Mouse (Mus musculus) embryo, embryonic 11 days (tissue): ENCODE data around the gene Ptprf.
A peak's percentile ranks its signal among the peaks of the same experiment; 100 is the strongest.

Experiments
- DNase-seq: peaks from one replicate; pipeline ENCODE4 v3.0.0-alpha.2; 2015

Ptprf gene

DNA sequence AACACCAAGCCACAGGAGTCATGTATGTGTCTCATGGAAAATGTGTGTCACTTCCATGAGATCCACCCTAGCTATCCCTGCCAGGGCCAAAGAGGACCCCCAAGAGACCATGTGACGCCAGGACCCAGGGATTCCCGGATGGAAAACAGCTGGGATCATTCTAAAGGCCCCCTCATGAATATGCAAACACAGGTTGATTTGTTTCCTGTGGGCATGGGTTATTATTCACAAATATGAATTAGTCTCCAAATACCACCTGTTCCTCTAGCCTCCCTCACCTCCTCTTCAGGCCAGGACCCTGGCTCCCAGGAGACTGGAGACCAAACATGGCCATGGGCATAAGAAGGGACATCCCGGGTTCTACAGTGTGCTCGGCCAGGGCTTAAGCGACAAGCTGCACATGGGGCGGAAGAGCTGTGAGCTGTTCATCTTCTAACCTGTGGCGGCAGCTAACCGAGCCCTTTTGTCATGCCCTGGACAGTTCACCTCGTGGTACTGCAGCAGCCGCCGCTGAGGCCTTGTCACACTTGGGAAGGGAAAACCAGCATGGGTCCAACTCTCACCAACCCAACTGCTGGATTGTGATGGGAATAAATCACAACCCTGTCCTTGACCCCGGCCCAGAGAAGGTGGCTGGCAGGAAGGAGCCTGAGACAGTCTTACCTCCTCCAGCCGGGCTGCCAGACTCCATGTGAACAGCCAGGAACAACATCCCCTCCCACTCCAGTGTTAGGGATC is 9.6 kb downstream of the Ptprf start:
- DNase-seq = no peak

DNA sequence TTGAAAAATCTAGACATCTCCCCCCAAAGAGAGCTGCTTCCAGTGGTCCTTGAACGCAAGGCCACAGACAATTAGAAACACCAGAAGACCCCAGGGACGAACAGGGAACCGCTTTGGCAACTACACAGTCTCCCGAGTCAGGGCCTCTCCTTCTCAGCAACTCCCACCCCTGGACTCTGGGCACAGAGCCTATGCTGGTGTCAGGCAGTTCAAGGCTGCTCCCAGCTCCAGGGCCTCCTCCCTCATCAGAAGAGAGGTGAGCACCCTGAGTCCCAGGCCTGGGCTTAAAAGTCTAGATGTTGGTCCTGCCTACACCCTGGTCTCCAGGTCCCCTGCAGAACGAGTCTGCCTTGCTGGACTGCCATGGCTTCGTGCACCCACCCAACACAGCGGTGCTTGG is 10.7 kb downstream of the Ptprf start:
- no peak for DNase-seq

DNA sequence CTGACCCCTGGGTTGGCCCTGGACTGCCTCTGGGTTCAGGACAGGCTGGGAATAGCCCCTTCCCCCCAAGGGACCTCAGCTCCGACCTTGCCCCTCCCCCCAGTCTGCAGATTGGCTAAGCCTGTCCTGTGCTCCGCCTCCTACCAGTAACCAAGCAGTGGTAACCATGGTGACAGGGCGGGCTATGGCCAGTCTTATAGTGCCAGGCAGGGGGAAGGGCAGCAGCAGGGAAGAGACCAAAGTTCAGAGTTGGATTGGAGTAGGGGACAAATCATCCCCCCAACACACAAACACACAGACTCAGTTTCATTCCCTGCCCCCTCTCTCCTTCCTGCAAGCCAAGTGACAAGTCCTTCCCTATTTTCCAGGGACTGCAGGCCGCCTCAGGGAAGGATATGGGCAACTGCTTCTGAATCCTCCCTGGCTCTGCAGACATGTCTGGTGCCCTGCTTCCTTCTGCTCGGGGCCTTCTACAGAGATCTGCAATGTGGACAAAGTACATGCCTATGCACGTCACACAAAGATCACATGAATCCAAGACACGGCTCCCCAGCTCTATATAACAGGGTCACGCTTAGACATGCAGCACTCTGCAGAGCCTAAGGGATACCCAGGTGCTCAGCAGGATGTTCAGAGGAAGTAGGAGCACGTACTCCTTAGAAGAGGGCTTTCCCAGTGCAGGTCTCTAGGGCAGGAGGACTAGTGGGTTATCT is 14.5 kb downstream of the Ptprf start:
- peak; percentile 99 for DNase-seq

DNA sequence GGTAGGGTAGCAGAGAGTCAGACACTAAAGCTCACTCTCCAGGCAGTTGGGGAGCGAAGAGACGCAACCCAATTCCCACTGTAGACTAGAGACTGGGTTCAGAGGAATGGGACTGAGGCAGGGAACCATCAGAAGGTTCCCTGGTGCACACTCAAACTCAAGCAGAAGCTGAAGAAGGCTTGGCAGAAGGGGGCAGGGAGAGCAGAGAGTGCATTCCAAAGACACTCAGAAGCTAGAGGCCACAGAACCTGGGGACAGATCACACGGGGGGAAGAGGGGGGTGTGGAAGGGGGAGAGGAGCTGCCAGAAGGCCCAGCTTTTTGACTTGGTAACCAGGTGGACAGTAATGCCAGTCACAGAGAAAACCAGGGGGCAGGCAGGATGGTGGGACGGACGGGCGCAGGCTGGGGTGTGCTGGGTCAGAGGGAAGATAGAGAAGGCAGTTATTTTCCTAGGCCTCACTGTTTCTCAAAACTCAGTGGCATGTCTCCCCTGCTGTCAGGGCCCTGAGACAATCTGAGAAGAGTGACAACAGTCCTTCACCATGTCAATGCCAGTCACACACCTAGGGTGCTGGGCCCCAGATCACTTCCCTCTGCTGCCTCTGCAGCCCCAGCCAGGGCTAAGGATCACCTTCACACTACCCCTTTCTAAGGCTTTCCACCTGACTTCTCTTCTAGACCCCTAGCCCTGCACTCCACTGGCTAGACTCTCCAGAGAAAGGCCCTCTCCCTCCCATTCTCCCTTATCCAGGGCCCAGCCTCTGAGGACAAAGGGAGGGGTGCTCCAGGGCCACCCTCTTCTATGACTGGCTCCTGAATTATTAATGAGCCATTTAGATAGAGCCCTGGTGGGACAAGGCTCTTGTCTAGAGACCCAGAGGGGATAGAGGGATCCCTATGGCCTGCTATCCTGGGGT is 15.3 kb downstream of the Ptprf start:
- DNase-seq = no peak

DNA sequence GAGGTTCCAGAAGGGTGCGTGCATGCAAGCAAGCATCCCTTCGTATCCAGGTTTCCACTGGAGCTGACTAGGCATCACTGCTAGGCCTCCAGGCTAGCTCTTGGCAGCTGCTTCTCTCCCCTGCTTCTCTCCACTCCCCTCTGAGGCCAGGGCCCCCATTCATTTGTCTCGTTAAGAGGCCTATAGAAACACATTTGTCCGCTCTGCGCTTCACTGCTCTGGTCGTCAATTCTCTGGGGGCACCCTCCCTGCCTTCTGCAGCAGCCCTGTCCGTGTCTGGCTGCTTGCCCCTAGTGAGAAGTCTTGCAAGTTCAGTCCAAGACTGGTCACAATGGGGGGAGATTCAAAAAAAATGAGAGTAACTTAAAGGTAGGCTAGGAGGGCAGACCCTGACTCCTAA is 16.7 kb downstream of the Ptprf start:
- DNase-seq = peak; percentile 53

DNA sequence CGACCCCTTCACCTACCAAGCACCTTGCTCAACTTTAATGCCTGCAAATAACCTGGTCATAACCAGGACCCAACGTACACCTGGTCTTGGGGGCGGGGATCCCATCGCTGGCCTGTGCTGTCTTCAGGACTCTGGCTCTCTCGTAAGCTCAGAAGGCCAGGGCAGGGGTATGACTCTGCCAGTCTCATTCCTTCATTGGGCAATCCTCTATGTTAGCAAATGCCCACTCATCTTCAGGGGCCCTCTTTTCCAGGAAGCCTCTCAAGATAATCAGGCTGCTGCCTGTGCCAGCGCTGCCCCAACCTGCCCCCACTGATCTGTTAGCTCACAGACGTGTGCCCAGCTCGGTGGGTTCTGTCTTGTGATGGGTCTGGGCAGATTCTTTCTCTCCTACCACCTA is 17.2 kb downstream of the Ptprf start:
- no peak for DNase-seq

DNA sequence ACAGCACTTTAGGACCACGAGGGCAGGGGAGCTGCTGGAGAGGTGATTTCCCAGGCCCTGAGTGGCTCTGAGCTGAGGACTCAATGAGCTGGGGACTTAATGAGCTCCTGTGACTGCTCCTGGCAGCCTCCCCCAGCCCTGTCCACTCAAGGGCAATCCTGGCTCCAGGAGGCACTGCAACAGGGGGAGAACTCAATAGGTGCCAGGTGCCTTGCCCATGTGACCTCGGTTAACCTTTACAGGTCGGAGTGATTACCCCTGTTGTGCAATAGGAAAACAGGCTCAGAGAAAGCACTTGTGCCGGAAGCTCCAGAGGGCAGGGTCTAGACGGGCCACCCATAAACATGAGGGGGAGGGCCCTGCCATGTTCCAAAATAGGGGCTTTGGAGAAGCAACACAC is 17.7 kb downstream of the Ptprf start:
- DNase-seq = no peak

DNA sequence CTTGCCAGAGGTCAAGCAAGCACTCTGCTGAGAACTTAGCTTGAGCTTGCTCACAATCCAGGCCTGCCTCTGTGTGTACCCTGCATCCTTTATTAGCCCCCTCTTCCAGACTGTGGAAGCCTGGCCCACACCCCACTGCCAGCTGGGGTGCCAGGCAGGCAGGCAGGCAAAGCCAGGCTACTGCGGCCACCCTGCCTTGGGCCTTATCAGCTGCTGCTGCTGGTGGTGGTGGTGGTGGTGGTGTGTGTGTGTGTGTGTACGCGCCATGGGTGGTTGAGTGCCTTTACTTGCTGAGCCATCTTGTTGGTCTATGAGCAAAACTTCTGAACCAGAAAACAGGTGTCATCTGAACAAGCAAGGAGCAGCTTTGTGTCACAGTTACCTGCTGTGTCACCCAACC is 18.3 kb downstream of the Ptprf start:
- DNase-seq = no peak

DNA sequence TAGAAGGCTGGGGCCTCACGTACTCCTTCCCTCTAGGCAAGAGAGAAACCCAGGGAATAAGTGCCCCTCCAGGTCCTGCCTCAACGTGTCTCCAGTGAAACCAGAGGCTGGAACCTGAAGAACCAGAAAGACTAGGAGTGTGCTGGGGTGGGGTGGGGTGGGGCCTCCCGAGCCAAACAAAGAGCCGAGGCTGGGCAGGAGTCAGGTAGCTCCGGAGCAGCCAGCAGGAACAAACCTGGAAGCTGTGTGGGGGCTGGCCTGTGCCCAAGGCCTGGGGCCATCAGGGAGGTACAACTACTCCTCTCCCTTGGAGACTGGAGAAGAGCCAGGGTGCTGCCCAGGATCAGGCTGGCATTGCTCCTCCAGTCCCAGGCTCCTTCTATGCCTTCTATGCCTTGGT is 18.9 kb downstream of the Ptprf start:
- peak; percentile 41 for DNase-seq

DNA sequence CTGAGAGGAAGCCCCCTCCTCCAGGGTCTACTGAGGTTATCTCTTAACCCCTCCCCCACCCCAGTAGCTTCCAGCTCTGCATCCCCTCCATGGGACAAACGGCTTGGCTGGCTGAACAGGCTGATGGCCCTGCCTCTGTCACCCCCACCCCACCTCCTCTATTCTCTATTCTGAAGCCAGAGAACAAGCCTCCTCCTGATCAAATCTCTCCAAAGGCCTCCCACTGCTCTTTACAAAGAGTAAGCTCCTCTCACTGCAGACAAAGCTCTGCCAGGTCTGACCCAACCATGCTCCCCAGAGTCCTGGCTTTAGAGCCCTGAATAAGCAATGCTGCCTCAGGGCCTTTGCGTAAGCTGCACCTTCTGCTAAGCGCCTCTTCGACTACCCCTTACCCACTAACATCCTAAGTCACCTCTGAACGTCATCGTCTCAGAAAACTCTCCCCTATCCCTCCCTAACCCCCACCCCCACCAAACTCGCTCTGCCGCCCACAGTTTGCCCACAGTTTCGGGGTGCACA is 19.6 kb downstream of the Ptprf start:
- DNase-seq = no peak

DNA sequence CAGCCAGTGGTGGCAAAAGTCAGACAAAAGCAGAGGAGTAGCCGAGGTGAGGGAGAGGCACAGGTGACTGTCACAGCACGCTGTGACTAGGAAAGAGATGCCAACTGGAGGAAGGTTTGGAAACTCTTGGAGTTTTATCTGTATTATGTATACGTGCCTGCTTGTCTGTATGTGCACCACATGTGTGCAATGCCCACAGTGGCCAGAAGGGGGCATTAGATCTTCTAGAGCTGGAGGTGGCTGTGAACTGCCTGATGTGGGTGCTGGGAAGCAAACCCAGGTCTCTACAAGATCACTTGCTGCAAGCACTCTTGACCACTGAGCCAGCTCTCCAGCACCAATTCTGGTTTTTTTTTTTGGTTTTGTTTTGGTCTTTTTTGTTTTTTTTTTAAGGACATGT is 20.5 kb downstream of the Ptprf start:
- DNase-seq = no peak

DNA sequence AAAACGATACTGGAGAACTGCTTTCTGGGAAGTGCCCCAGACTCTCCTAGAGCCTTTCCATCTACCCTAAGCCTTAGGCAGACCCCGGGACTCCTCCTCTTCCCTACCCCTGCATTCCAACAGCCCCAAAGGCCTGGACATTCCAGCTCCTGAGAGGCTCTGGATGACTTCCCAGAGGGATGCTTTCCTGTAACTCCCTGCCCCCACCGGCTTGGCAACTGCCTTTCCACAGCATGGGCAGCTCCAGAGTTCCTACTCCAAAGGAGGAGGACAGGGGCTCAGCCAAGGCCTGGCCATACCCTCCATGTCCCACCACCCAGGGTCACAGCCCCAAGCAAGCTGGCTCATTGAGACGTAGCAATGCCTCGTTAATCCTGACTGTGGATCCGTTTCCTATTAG is 21.2 kb downstream of the Ptprf start:
- DNase-seq = no peak

DNA sequence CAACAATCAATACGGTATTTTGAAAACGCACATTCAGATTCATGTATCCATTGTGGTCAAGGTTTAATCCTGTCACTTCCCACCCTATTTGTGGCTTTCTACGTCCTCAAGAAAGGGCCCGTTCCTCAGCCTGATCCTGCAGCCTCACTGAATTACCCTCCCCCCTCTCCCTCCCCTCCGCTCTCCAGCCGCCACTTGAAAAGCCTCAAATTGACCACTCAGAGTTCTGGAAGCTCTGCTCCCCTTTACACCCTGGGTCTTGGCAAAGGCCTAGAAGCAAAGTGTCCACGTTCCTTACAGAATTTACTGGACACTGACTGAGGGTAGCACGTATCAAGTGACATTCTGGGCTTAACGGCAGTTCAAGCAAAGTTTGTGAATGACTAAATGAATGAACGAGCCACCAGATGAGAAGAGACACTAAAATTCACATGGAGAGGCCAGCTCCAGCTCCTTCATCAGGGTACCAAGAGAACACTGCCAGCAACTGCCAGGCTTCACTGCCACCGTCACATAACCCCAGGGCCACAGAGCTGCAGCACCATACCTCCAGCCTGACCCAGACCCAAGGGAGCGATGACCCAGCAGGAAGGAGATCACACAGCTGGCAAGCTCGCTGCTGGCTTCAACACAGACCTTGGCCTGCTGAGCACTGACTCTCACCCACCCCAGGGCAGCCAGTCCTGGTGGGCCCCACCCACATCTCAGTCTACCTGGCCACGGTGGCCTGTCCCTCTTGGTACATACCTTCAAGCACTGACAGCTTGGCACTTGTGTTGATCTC is 22.6 kb downstream of the Ptprf start:
- DNase-seq = no peak

DNA sequence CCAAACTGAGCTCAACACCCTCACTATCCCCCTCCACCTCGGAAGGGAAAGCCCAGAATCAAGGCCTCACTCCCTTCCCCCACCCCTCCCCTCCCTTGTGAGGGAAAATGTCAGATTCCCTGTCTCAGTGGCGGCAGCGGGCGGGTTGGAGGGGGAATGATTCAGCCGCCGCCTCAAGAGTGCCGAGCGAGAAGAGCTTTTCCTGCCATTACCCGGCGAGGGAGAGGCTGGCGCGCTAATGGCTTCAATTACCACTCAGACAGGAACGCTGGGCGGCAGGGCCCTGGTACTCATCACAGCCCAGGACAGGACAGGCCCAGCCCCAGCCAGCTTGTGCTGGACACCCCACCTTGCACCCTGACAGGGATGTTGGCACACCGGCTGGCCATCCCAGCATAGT is 25.6 kb downstream of the Ptprf start:
- peak; percentile 58 for DNase-seq

DNA sequence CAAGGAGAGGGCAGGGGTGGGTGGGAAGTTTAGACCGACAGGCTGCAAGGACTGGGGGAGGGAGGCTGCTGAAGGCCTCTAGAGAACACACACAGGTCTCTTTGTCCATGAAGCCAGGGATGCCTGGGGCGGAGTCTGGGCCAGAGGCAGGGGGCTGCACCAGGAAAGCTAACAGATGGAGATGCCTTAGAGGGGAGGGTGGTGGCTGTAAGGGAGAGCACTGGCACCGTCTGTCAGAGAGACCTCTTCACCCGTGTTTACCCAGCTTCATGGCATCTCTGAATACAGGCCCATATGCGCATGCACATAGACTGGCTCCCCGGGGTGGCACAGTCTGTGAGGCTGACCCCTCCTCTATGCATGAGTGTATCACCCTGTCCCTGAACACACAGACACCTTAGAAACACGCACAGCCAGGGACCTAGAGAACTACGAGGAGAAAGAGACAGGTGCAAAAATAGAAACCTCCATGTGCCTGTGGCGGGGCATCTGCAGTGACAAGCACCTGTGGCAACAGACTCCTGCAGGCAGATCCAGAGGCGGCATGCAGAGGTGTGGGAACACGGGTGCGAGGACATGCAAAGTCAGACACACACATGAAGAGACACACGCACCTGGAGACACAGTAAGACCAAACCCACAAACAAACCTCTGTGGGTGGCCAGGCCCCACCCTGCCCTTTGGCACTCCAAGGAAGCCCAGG is 29.3 kb downstream of the Ptprf start:
- DNase-seq = peak; percentile 64

DNA sequence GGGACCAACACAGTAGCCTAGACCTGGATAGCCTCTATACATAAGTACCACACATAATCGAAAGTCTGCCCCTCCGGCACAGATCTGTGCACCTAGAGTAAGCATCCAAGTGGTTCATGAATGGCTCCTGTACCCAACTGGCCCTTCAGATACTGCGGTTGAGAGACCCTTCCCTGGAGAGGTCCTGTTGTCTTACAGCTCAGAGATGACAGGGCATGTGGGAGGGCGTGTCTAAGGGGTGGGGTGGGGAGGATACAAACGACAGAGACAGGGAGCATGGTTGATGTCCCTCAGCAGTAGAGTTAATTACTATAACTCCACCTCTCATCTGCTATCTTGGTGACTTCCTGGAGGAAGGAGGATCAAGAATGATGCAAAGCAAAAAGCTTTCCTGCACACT is 29.9 kb downstream of the Ptprf start:
- peak; percentile 42 for DNase-seq

DNA sequence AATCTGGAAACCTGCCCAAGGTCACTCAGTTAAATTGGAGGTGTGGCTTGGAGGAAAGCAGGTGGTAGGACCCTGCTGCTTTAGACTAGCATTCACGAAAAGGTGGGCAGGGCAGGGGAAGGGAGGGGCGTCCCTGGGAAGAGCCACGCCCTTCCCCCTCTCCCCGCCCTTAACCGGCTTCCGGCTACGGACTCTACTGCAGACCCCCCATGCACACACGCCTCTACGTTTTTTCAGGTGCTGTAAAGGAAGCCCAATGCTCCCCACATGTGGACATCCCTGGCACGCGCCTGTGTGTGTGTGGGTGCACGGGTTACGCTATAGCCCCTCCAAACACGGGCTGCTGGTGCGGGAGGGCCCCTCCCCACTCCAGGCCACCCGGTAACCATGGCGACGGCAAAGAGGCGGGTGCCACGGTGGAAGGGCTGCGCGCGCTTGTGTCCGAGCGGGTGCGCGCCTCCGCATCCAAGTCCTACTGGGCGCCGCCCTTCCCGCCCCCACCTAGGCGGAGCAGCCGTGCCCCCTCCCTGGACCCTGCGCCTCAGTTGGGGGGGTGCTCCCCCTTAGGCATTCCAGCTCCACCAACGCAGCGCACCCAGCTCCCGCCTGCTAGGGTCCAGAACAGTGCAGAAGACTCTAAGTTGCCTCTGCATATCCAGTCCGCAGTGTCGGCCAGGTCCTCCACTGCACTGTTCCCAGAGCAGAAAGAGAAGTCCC is 30.5 kb downstream of the Ptprf start:
- peak; percentile 87 for DNase-seq

DNA sequence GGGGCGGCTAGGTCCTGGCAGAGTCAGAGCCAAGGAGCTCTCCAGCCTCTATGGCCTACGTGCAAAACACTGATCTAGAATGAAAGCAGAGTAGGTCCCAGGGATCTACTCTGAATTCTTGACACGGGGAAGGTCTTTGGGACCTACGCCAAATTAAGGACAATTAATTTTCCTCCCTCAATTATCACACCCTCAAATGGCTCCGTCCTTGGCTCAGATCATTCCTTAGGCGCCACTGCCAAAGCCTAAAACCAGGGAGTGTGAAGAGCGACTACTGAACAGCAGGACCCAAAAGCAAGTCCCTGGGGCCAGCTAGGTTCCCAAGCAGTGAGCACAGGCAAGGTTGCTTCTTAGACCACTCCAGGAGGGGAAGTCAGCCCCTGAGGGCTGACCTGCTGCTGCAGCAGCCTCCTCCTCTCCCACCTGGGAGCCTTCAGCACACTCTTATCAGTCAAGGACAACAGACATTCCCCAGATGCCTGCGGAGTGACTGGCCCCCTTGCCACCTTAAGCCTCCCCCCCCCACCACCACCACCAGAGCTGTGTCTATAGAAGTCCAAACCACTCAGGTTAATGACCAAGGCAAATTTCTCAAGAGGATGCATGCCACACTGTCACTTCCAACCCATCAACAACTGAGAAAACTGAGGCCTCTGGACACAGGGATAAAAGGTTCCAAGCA is 31.3 kb downstream of the Ptprf start:
- no peak for DNase-seq

DNA sequence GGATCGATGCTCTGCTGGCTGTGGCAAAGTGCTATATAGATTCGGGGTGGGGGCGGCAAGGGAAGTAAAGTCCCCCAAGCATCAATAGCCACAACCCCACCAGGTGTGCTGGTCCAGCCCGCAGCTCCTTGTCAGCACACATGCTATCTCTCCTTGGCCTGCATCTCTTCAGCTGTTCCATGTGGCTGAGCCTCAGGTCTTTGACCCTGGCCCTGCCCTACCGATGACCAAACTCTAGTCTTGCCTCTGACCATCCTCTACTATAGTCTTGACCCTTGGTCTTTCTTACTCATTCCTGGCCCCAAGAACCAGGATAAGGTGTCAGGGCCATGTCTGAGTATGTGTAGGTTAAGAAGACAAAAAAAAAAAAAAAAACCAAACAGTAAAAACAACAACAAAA is 33.2 kb downstream of the Ptprf start:
- no peak for DNase-seq

DNA sequence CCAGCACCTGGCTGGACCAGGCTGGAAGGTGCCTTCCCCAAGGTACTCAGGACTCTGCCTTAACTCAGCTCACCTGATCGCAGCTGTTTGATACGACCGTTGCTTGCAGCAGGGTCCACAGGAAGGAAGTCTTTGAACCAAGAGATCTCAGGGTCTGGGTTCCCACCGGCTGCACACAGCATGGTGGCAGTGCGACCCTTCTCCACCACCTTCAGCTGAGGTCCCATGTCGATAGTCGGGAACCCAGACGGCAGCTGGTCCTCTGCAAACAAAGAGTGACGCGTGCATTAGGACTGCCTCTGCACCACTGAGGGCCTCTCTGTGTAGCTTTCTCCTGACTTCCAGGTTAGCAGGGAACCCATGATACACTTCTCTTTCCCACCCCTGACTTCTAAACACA is 33.8 kb downstream of the Ptprf start:
- no peak for DNase-seq

DNA sequence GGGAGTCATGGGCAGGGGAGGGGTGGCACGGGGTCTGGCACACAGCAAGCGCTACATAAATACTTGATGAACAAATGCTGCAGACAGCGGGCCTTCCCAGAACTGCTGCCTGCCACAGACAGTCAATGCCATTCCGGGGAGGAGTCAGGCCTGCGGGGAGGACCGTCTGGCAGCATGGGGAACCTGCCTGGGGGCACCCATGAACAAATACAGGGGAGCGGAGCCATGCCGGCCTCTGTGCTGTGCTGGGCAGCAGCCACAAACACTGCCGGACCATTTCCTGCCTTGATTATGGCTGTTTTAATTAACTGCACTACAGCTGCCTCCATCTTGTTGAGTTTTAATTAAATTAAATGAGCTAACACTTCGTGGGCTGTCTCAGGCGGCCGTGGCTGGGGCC is 35.0 kb downstream of the Ptprf start:
- DNase-seq = no peak
